Mouse (Mus musculus): ENCODE data around the gene Ranbp1. TPM values are rescaled to one million over a fixed set of nuclear protein-coding genes. Genes with fewer than 3 reads are reported as not detected.

Gene Ranbp1
- polyA plus RNA-seq, 1 experiment from 2014 or later, result 237 TPM

GRCm38 (mm10) chr16:18220001-18220400 is 28.5 kb downstream of the Ranbp1 start:
- Histone ChIP-seq H3K4me2 (no peak overlapping the region), H3K9me3 (replicated peaks) (no peaks in the 10 kb centered on the region), H3K9ac (no peak overlapping the region), H3K36me3 (replicated peaks) (no peaks in the 10 kb centered on the region), H3K27ac (replicated peaks) (no peak overlapping the region), H3K27me3 (no peaks in the 10 kb centered on the region), H3K4me3 (replicated peaks) (no peak overlapping the region), H3K4me1 (replicated peaks) (no peaks in the 10 kb centered on the region; the same call in none of the 2 replicates)
- WGBS (ENCODE audit: insufficient replicate concordance), result 29% methylated on average over 8 of the region's 8 CpGs
- no peak for ATAC-seq (ENCODE audit: insufficient read depth)

- WGBS (ENCODE audit: insufficient replicate concordance), result 74% methylated on average over 9 of the region's 9 CpGs
- no peak overlapping the region for H3K27ac ChIP-seq (replicated peaks)
- H3K9me3 ChIP-seq (replicated peaks), result no peaks in the 10 kb centered on the region
- no peaks in the 10 kb centered on the region; the same call in none of the 2 replicates for H3K4me1 ChIP-seq (replicated peaks)
- H3K4me2 ChIP-seq, result no peak overlapping the region
- no peaks in the 10 kb centered on the region for H3K36me3 ChIP-seq (replicated peaks)
- H3K9ac ChIP-seq, result no peak overlapping the region
- no peak overlapping the region for H3K4me3 ChIP-seq (replicated peaks)
- no peak for ATAC-seq (ENCODE audit: insufficient read depth)
- no peaks in the 10 kb centered on the region for H3K27me3 ChIP-seq
Observed at GRCm38 (mm10) chr16:18218580-18218996, 29.9 kb downstream of the Ranbp1 start.

GRCm38 (mm10) chr16:18217579-18217978 is 31.0 kb downstream of the Ranbp1 start, which contains the start of gene Ccdc188:
Gene Ccdc188, plus strand, starts transcription at chr16:18217879.
- no peaks in the 10 kb centered on the region for H3K36me3 ChIP-seq (replicated peaks)
- H3K4me2 ChIP-seq, result no peak within 1 kb of the TSS
- H3K4me3 ChIP-seq (replicated peaks), result no peak within 1 kb of the TSS
- H3K27ac ChIP-seq (replicated peaks), result no peak within 1 kb of the TSS
- WGBS (ENCODE audit: insufficient replicate concordance), result 64% methylated on average over 4 of the region's 4 CpGs
- H3K27me3 ChIP-seq, result no peaks in the 10 kb centered on the region
- no peak for ATAC-seq (ENCODE audit: insufficient read depth)
- H3K9me3 ChIP-seq (replicated peaks), result no peaks in the 10 kb centered on the region
- no peak within 1 kb of the TSS for H3K9ac ChIP-seq
- H3K4me1 ChIP-seq (replicated peaks), result no peaks in the 10 kb centered on the region; the same call in none of the 2 replicates

- Histone ChIP-seq H3K4me3 (replicated peaks) (no peak overlapping the region), H3K36me3 (replicated peaks) (no peaks in the 10 kb centered on the region), H3K27me3 (no peaks in the 10 kb centered on the region; the same call in 1 of the 2 replicates), H3K9me3 (replicated peaks) (no peaks in the 10 kb centered on the region), H3K27ac (replicated peaks) (no peak overlapping the region), H3K4me2 (no peak overlapping the region), H3K9ac (no peak overlapping the region), H3K4me1 (replicated peaks) (peaks cover 6% of the 10 kb centered on the region; the same call in 1 of the 2 replicates)
- 74% methylated on average over 7 of the region's 7 CpGs for WGBS (ENCODE audit: insufficient replicate concordance)
- ATAC-seq (ENCODE audit: insufficient read depth), result no peak
Observed at GRCm38 (mm10) chr16:18214858-18215257, 33.7 kb downstream of the Ranbp1 start.

GRCm38 (mm10) chr16:18213689-18214088 is 34.8 kb downstream of the Ranbp1 start:
- Histone ChIP-seq H3K9me3 (replicated peaks) (no peaks in the 10 kb centered on the region), H3K4me1 (replicated peaks) (0 out of 2 replicates have a peak, but pooled peaks cover 6% of the 10 kb centered on the region), H3K27me3 (peaks cover 5% of the 10 kb centered on the region; the same call in 1 of the 2 replicates), H3K9ac (no peak overlapping the region), H3K27ac (replicated peaks) (no peak overlapping the region), H3K36me3 (replicated peaks) (no peaks in the 10 kb centered on the region), H3K4me3 (replicated peaks) (no peak overlapping the region), H3K4me2 (no peak overlapping the region)
- WGBS (ENCODE audit: insufficient replicate concordance), result 54% methylated on average over 6 of the region's 6 CpGs
- no peak for ATAC-seq (ENCODE audit: insufficient read depth)

GRCm38 (mm10) chr16:18211417-18212171 is 36.9 kb downstream of the Ranbp1 start:
- H3K4me1 ChIP-seq (replicated peaks), result 0 out of 2 replicates have a peak, but pooled peaks cover 6% of the 10 kb centered on the region
- no peak overlapping the region for H3K4me2 ChIP-seq
- no peak overlapping the region for H3K27ac ChIP-seq (replicated peaks)
- ATAC-seq (ENCODE audit: insufficient read depth), result no peak
- 36% methylated on average over 10 of the region's 10 CpGs for WGBS (ENCODE audit: insufficient replicate concordance)
- no peak overlapping the region for H3K9ac ChIP-seq
- no peaks in the 10 kb centered on the region for H3K9me3 ChIP-seq (replicated peaks)
- H3K4me3 ChIP-seq (replicated peaks), result no peak overlapping the region
- H3K36me3 ChIP-seq (replicated peaks), result no peaks in the 10 kb centered on the region
- H3K27me3 ChIP-seq, result peaks cover 5% of the 10 kb centered on the region; the same call in 1 of the 2 replicates

GRCm38 (mm10) chr16:18210701-18211416 is 37.7 kb downstream of the Ranbp1 start:
- ATAC-seq (ENCODE audit: insufficient read depth), result no peak
- Histone ChIP-seq H3K36me3 (replicated peaks) (no peaks in the 10 kb centered on the region), H3K4me1 (replicated peaks) (0 out of 2 replicates have a peak, but pooled peaks cover 6% of the 10 kb centered on the region), H3K4me2 (no peak overlapping the region), H3K9ac (no peak overlapping the region), H3K4me3 (replicated peaks) (no peak overlapping the region), H3K27ac (replicated peaks) (no peak overlapping the region), H3K9me3 (replicated peaks) (no peaks in the 10 kb centered on the region), H3K27me3 (peaks cover 5% of the 10 kb centered on the region; the same call in 1 of the 2 replicates)
- 12% methylated on average over 8 of the region's 8 CpGs for WGBS (ENCODE audit: insufficient replicate concordance)

- no peaks in the 10 kb centered on the region for H3K9me3 ChIP-seq (replicated peaks)
- no peak overlapping the region for H3K9ac ChIP-seq
- no peak for ATAC-seq (ENCODE audit: insufficient read depth)
- H3K36me3 ChIP-seq (replicated peaks), result no peaks in the 10 kb centered on the region
- H3K4me2 ChIP-seq, result no peak overlapping the region
- WGBS (ENCODE audit: insufficient replicate concordance), result 54% methylated on average over 7 of the region's 7 CpGs
- no peak overlapping the region for H3K27ac ChIP-seq (replicated peaks)
- H3K27me3 ChIP-seq, result no peaks in the 10 kb centered on the region
- H3K4me1 ChIP-seq (replicated peaks), result no peaks in the 10 kb centered on the region
- no peak overlapping the region for H3K4me3 ChIP-seq (replicated peaks)
Observed at GRCm38 (mm10) chr16:18203430-18204091, 45.0 kb downstream of the Ranbp1 start.

- Histone ChIP-seq H3K9me3 (replicated peaks) (no peaks in the 10 kb centered on the region), H3K27ac (replicated peaks) (no peak overlapping the region), H3K4me3 (replicated peaks) (no peak overlapping the region), H3K36me3 (replicated peaks) (no peaks in the 10 kb centered on the region), H3K27me3 (no peaks in the 10 kb centered on the region), H3K4me2 (no peak overlapping the region), H3K9ac (no peak overlapping the region), H3K4me1 (replicated peaks) (no peaks in the 10 kb centered on the region)
- 55% methylated on average over 1 of the region's 1 CpGs for WGBS (ENCODE audit: insufficient replicate concordance)
- ATAC-seq (ENCODE audit: insufficient read depth), result no peak
Observed at GRCm38 (mm10) chr16:18202061-18202460, 46.5 kb downstream of the Ranbp1 start.

GRCm38 (mm10) chr16:18201620-18202019 is 46.9 kb downstream of the Ranbp1 start:
- Histone ChIP-seq H3K9ac (no peak overlapping the region), H3K27me3 (no peaks in the 10 kb centered on the region), H3K4me3 (replicated peaks) (no peak overlapping the region), H3K36me3 (replicated peaks) (no peaks in the 10 kb centered on the region), H3K27ac (replicated peaks) (no peak overlapping the region), H3K9me3 (replicated peaks) (no peaks in the 10 kb centered on the region), H3K4me2 (no peak overlapping the region), H3K4me1 (replicated peaks) (no peaks in the 10 kb centered on the region)
- ATAC-seq (ENCODE audit: insufficient read depth), result no peak
- WGBS (ENCODE audit: insufficient replicate concordance), result 32% methylated on average over 1 of the region's 1 CpGs

GRCm38 (mm10) chr16:18200062-18200461 is 48.5 kb downstream of the Ranbp1 start:
- Histone ChIP-seq H3K27ac (replicated peaks) (no peak overlapping the region), H3K9me3 (replicated peaks) (no peaks in the 10 kb centered on the region), H3K36me3 (replicated peaks) (no peaks in the 10 kb centered on the region), H3K4me2 (no peak overlapping the region), H3K9ac (no peak overlapping the region), H3K27me3 (no peaks in the 10 kb centered on the region), H3K4me1 (replicated peaks) (no peaks in the 10 kb centered on the region), H3K4me3 (replicated peaks) (no peak overlapping the region)
- 43% methylated on average over 2 of the region's 2 CpGs for WGBS (ENCODE audit: insufficient replicate concordance)
- no peak for ATAC-seq (ENCODE audit: insufficient read depth)
